Mouse (Mus musculus) gonadal fat pad, adult 2 months (tissue): ENCODE measurements around the gene Ankrd44. TPM values are rescaled to one million over a fixed set of nuclear protein-coding genes. Genes with fewer than 3 reads are reported as not detected.

ENCODE experiments used
- DNase-seq: peaks from one replicate; pipeline ENCODE4 v3.0.0-alpha.2; 2012; ENCODE audit warnings: low read depth
- polyA plus RNA-seq: library from polyadenylated mRNA; depleted of rRNA; stranded (reverse); fragments of >200 nt; gene quantifications from 2 replicates; pipeline ENCODE4 v1.2.3, GENCODE M21; 2012

The Ankrd44 gene
- polyA plus RNA-seq, 1 experiment = 18.6 TPM

- DNase-seq = no peak
These were observed 78.9 kb downstream of the Ankrd44 start for GRCm38 (mm10) chr1:54847238-54847637.

- DNase-seq = no peak
These were observed 79.7 kb downstream of the Ankrd44 start for GRCm38 (mm10) chr1:54846346-54847000.

DNA sequence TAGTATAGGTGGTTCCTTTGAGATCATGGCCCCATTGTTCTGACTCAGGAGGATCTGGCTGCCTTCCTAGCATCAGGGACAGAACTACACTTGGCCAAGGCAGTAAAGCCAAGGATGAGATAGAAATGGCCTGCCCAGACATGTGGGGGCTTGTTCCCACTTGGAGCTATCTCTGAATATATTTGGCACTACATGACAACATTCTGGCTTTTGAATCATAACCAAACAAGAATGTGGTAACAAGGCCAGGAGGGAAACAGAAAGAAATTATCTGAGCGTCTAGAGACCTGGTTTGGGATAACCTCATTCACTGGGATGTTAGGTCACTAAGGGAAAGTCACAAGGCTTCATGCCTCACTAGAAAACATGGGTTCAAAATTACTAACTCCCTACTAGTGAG lies 81.8 kb downstream of the Ankrd44 start:
- DNase-seq = no peak

GRCm38 (mm10) chr1:54842765-54843461 lies 83.3 kb downstream of the Ankrd44 start:
- DNase-seq = no peak

GRCm38 (mm10) chr1:54841788-54842187 lies 84.4 kb downstream of the Ankrd44 start:
- DNase-seq = no peak

GRCm38 (mm10) chr1:54840040-54840439 lies 86.1 kb downstream of the Ankrd44 start:
- DNase-seq = no peak

- DNase-seq = no peak
These were observed 87.7 kb downstream of the Ankrd44 start for GRCm38 (mm10) chr1:54838486-54838805.

- peak; percentile 65 for DNase-seq
These were observed 88.3 kb downstream of the Ankrd44 start for GRCm38 (mm10) chr1:54837721-54838485.

GRCm38 (mm10) chr1:54835661-54836205 lies 90.5 kb downstream of the Ankrd44 start:
- no peak for DNase-seq

DNA sequence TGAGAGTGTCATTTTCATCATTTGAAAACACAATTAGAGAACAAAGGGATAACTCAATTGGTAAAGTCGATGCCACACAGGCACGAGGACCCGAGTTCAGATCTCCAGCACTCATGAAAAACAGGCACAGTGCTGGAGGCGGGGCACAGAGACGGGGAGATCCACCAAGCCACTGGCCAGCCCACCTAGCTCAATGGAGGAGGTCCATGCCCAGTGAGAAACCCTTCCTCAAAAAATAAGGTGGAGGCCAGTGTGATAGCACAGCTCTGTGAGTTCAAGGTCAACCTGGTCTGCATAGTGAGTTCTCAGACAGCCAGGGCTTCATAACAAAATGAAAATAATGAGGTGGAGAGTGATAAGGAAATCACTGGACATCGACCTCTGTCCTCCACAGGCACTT lies 93.0 kb downstream of the Ankrd44 start:
- no peak for DNase-seq

DNA sequence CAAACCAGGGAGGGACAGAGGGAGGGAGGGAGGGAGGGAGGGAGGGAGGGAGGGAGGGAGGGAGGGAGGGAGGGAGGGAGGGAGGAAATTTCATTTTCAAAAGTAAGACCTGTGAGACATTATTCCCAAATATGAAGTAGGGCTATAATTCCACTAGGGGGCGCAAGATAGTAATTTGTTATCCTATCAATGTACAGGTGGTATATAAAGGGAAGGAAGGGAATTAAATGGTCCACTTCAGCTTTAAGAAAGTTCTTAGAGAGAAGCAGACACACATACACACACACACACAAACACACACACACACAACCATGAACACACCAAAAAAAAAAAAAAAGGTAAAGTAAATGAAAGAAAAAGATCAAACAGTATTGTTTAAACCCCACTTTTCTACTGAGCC lies 93.4 kb downstream of the Ankrd44 start:
- DNase-seq = no peak

DNA sequence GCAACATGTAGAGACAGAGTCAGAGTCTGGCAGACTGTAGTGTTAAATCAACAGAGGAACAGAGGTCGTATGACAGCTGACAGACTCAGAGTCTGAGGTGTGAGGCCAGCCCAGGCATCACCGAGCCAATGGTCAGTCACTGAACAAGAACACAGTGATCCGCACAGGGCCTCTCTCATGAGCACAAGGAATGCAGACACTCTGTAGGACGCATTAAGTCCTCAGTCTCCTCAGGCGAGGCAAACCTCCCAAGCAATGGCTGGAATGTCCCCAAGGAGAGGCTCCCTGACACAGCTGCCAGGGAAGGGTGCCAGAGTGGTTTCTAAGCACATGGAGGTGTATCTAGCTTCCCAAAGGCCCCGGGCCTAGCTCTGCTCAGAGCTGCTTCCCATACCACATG lies 96.0 kb downstream of the Ankrd44 start:
- peak; percentile 84 for DNase-seq

- DNase-seq = no peak
These were observed 96.4 kb downstream of the Ankrd44 start for GRCm38 (mm10) chr1:54829681-54830213.

DNA sequence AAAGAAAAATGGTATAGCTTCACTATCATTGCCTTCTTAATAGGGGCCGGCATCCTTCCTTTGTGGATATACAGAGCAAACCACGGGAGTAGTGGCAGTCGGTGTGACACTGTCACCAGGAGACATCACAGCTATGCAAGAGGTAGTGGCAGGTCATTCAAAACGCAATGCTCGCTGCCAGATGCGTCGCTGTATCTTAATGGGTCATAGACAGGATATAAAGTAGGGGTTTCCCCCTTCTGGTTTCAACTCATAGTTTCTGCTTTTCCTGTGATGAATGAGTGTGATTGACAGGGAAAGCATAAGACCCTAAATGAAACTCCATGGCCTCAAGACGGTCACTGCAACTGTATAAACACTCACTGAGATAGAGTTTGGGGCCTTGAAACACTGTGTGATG lies 98.4 kb downstream of the Ankrd44 start:
- DNase-seq = no peak

DNA sequence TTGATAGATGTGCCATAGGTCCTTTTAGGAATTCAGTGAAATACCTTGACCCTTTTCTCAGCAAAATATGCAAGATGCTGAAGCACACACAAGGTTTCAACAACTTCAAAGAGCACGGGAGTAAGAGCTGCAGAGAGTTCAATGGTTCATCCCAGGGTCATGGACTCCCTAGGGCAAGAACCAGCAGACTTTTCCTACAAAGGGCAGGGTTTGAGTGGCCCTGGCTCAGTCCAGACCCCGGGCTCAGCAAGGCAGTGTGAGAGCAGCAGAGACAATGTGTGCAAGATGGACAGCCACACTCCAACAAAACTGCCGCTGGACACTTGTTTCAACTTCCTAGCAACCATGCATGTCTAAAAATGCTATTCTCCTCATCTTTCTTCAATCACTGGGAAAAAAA lies 98.8 kb downstream of the Ankrd44 start:
- no peak for DNase-seq

DNA sequence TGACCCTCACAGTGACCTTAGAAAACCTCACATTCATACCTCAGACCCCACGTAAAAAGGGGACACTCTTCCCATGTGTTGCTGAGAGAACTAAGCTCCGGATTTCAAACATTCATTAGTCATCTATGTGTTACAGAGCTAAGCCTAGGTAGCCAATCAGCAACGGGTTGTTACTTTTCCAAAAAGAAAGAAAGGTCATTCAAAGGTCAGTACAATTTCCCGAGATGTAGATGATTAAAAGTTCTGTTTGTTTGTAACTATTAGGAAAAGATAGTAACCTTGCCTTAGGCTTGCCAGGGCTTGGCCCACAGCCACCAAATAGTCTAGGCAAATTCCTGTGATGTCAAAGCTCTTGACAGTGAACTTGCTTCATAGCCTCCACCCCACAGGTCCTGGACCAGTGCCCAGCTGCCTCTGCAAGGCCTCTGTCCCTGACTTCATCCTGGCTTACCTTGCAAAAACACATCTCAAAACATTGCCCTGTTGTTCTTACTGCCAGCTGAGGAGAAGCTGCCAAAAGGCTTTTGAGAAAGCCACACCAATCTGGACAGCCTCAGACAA lies 99.7 kb downstream of the Ankrd44 start:
- peak; percentile 89 for DNase-seq

- DNase-seq = no peak
These were observed 100.3 kb downstream of the Ankrd44 start for GRCm38 (mm10) chr1:54825718-54826425.

GRCm38 (mm10) chr1:54824106-54824808 lies 101.9 kb downstream of the Ankrd44 start:
- DNase-seq = no peak

DNA sequence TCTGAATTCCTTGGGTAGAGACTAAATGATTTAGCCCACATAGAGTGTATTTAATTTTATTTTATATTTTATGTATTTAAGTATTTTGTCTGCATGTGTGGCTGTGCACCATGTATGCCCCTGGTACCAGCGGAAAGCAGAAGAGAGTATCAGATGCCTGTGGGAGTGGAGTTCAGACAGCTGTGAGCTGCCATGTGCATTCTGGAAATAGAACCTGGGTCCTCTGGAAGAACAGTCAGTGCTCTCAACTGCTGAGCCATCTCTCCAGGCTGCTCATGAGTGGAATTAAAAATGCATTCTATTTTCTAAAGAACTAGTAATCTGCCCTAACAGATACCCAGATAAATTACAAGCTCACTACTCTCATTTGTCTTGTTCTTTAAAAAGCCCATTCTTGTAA lies 104.4 kb downstream of the Ankrd44 start:
- no peak for DNase-seq

- no peak for DNase-seq
These were observed 110.9 kb downstream of the Ankrd44 start for GRCm38 (mm10) chr1:54815206-54815855.
